Mouse (Mus musculus) MEL (cell line): ENCODE data around the gene Tkt. TPM values are rescaled to one million over a fixed set of nuclear protein-coding genes. Genes with fewer than 3 reads are reported as not detected.
A peak's percentile ranks its signal among the peaks of the same experiment; 100 is the strongest.

Source experiments
- DNase-seq: peaks from one replicate; pipeline ENCODE4 v3.0.0; 2011; ENCODE audit warnings: low read depth, low spot score
- H3K27ac ChIP-seq: 2 replicates; pipeline ENCODE4 v1.5.1; 2012; ENCODE audit warnings: low read depth, mild to moderate bottlenecking, control low read depth, low read length, moderate library complexity; ENCODE audit not compliant: control insufficient read depth
- H3K27me3 ChIP-seq, 2 experiments: fragments of 150-350 bp in 1 of 2; sonication (generic) in 1 of 2; 2 replicates each; pipeline ENCODE4 v1.6.1; 2012; ENCODE audit warnings: low read length in 2 of 2, mild to moderate bottlenecking in 2 of 2, improper control_type of control experiment in 1 of 2, moderate library complexity in 1 of 2; ENCODE audit not compliant: insufficient read depth in 2 of 2, control insufficient read depth in 1 of 2
- H3K36me3 ChIP-seq, 2 experiments: 2 replicates each; pipeline ENCODE4 v1.6.1; 2012 to 2014; ENCODE audit warnings: low read length in 2 of 2, improper control_type of control experiment in 1 of 2, inconsistent platforms in 1 of 2, mild to moderate bottlenecking in 1 of 2; ENCODE audit not compliant: insufficient read depth in 2 of 2, control insufficient read depth in 1 of 2
- H3K4me1 ChIP-seq, 2 experiments: fragments of 150-350 bp in 1 of 2; sonication (generic) in 1 of 2; 2 replicates each; pipeline ENCODE4 v1.6.1; 2012; ENCODE audit warnings: low read length in 2 of 2, improper control_type of control experiment in 1 of 2, mild to moderate bottlenecking in 1 of 2; ENCODE audit not compliant: insufficient read depth in 2 of 2, control insufficient read depth in 1 of 2
- H3K4me3 ChIP-seq, 2 experiments: fragments of 150-350 bp in 1 of 2; sonication (generic) in 1 of 2; 2 replicates each; pipeline ENCODE4 v1.5.1; 2012; ENCODE audit warnings: low read depth in 2 of 2, low read length in 2 of 2, mild to moderate bottlenecking in 2 of 2, moderate library complexity in 2 of 2, control low read depth in 1 of 2, improper control_type of control experiment in 1 of 2; ENCODE audit not compliant: control insufficient read depth in 1 of 2, insufficient read depth in 1 of 2
- H3K79me2 ChIP-seq: 2 replicates; pipeline ENCODE4 v1.6.1; 2012; ENCODE audit warnings: mild to moderate bottlenecking, low read length, moderate library complexity; ENCODE audit not compliant: control insufficient read depth, poor library complexity, insufficient read depth
- H3K9ac ChIP-seq: 2 replicates; pipeline ENCODE4 v1.6.1; 2012; ENCODE audit warnings: low read depth, mild to moderate bottlenecking, control low read depth, low read length, moderate library complexity; ENCODE audit not compliant: control insufficient read depth, poor library complexity, severe bottlenecking
- H3K9me3 ChIP-seq: fragments of 150-350 bp; sonication (generic); replicated peaks from 2 replicates; pipeline ENCODE4 v1.6.1; 2012; ENCODE audit warnings: mild to moderate bottlenecking, low read length, improper control_type of control experiment, moderate library complexity; ENCODE audit not compliant: insufficient read depth
- CTCF ChIP-seq, 3 experiments: IDR thresholded peaks in 2 of 3; conservative IDR thresholded peaks in 1 of 3; 2 replicates each; pipeline ENCODE4 v1.5.1; 2011 to 2012; ENCODE audit warnings: low read length in 3 of 3, low read depth in 2 of 3, mild to moderate bottlenecking in 2 of 3, improper control_type of control experiment in 1 of 3, inconsistent platforms in 1 of 3, mixed read lengths in 1 of 3, moderate library complexity in 1 of 3; ENCODE audit not compliant: control insufficient read depth in 1 of 3, insufficient read depth in 1 of 3, poor library complexity in 1 of 3, severe bottlenecking in 1 of 3
- EP300 ChIP-seq, 2 experiments: IDR thresholded peaks; 2 replicates each; pipeline ENCODE4 v1.6.1; 2011; ENCODE audit warnings: improper control_type of control experiment in 2 of 2, low read length in 2 of 2, low read depth in 1 of 2, mild to moderate bottlenecking in 1 of 2
- ETS1 ChIP-seq: IDR thresholded peaks from 2 replicates; pipeline ENCODE4 v1.6.1; 2012; ENCODE audit warnings: low read depth, mild to moderate bottlenecking, inconsistent platforms, low read length, improper control_type of control experiment, moderate library complexity
- GATA1 ChIP-seq: IDR thresholded peaks from 2 replicates; pipeline ENCODE4 v1.6.1; 2011; ENCODE audit warnings: low read depth, low read length, improper control_type of control experiment
- HCFC1 ChIP-seq: IDR thresholded peaks from 2 replicates; pipeline ENCODE4 v1.6.1; 2012; ENCODE audit warnings: low read depth, mild to moderate bottlenecking, inconsistent platforms, low read length, improper control_type of control experiment, moderate library complexity
- JUND ChIP-seq: IDR thresholded peaks from 2 replicates; pipeline ENCODE4 v1.6.1; 2011; ENCODE audit warnings: low read depth, mild to moderate bottlenecking, improper control_type of control experiment, low read length
- MAX ChIP-seq: IDR thresholded peaks from 2 replicates; pipeline ENCODE4 v1.6.1; 2011; ENCODE audit warnings: low read length, improper control_type of control experiment
- MEF2A ChIP-seq: IDR thresholded peaks from 2 replicates; pipeline ENCODE4 v1.6.1; 2014; ENCODE audit warnings: low read depth, mild to moderate bottlenecking, inconsistent platforms, low read length, improper control_type of control experiment; ENCODE audit not compliant: poor library complexity, insufficient replicate concordance, severe bottlenecking; ENCODE audit errors: extremely low read depth
- MXI1 ChIP-seq: IDR thresholded peaks from 2 replicates; pipeline ENCODE4 v1.6.1; 2011; ENCODE audit warnings: mild to moderate bottlenecking, low read depth, low read length, improper control_type of control experiment
- MYB ChIP-seq: IDR thresholded peaks from 2 replicates; pipeline ENCODE4 v1.6.1; 2011; ENCODE audit warnings: mild to moderate bottlenecking, low read depth, low read length, improper control_type of control experiment
- MYC ChIP-seq: IDR thresholded peaks from 2 replicates; pipeline ENCODE4 v1.6.1; 2011; ENCODE audit warnings: low read depth, mild to moderate bottlenecking, low read length, improper control_type of control experiment, moderate library complexity
- NRF1 ChIP-seq: IDR thresholded peaks from 2 replicates; pipeline ENCODE4 v1.6.1; 2014; ENCODE audit warnings: low read depth, mild to moderate bottlenecking, inconsistent platforms, low read length, improper control_type of control experiment, moderate library complexity; ENCODE audit not compliant: poor library complexity, insufficient read depth, severe bottlenecking
- POLR2A ChIP-seq, 2 experiments: IDR thresholded peaks; 2 replicates each; pipeline ENCODE4 v1.6.1; 2011 to 2012; ENCODE audit warnings: low read length in 2 of 2, mild to moderate bottlenecking in 2 of 2, control low read depth in 1 of 2, improper control_type of control experiment in 1 of 2, low read depth in 1 of 2, moderate library complexity in 1 of 2; ENCODE audit not compliant: control insufficient read depth in 1 of 2, insufficient read depth in 1 of 2, poor library complexity in 1 of 2
- POLR2AphosphoS2 ChIP-seq: IDR thresholded peaks from 2 replicates; pipeline ENCODE4 v1.6.1; 2011; ENCODE audit warnings: low read length, improper control_type of control experiment
- RAD21 ChIP-seq: IDR thresholded peaks from 2 replicates; pipeline ENCODE4 v1.6.1; 2011; ENCODE audit warnings: mild to moderate bottlenecking, low read depth, low read length, improper control_type of control experiment
- RCOR1 ChIP-seq: IDR thresholded peaks from 2 replicates; pipeline ENCODE4 v1.6.1; 2012; ENCODE audit warnings: low read depth, mild to moderate bottlenecking, inconsistent platforms, low read length, improper control_type of control experiment
- SIN3A ChIP-seq: IDR thresholded peaks from 2 replicates; pipeline ENCODE4 v1.6.1; 2012; ENCODE audit warnings: low read length, improper control_type of control experiment, inconsistent platforms
- TBP ChIP-seq: IDR thresholded peaks from 2 replicates; pipeline ENCODE4 v1.8.0; 2011; ENCODE audit warnings: low read depth, low read length, improper control_type of control experiment
- USF1 ChIP-seq: IDR thresholded peaks from 2 replicates; pipeline ENCODE4 v1.6.1; 2014; ENCODE audit warnings: low read depth, mild to moderate bottlenecking, inconsistent platforms, low read length, improper control_type of control experiment, moderate library complexity
- USF2 ChIP-seq, 2 experiments: IDR thresholded peaks; 2 replicates each; pipeline ENCODE4 v1.6.1; 2011 to 2012; ENCODE audit warnings: improper control_type of control experiment in 2 of 2, low read length in 2 of 2, borderline replicate concordance in 1 of 2, inconsistent platforms in 1 of 2, low read depth in 1 of 2, mild to moderate bottlenecking in 1 of 2; ENCODE audit not compliant: insufficient read depth in 1 of 2
- ZKSCAN1 ChIP-seq: IDR thresholded peaks from 2 replicates; pipeline ENCODE4 v1.6.1; 2012; ENCODE audit warnings: low read depth, mild to moderate bottlenecking, inconsistent platforms, low read length, improper control_type of control experiment, moderate library complexity
- ZMIZ1 ChIP-seq: IDR thresholded peaks from 2 replicates; pipeline ENCODE4 v1.6.1; 2012; ENCODE audit warnings: low read depth, mild to moderate bottlenecking, inconsistent platforms, low read length, improper control_type of control experiment, moderate library complexity
- polyA plus RNA-seq, 2 experiments: library from polyadenylated mRNA; stranded (reverse) in 1 of 2; unstranded in 1 of 2; fragments of >175 nt in 1 of 2; fragments of >200 nt in 1 of 2; gene quantifications; 2 replicates each; pipeline versions ENCODE4 v1.2.1 to v1.2.4; 2012; ENCODE audit warnings: low replicate concordance in 2 of 2, low read depth in 1 of 2; ENCODE audit not compliant: insufficient read length in 2 of 2, insufficient read depth in 1 of 2, missing spikeins in 1 of 2
- total RNA-seq: library from RNA; depleted of rRNA; stranded (reverse); fragments of 300-350 nt; gene quantifications from 2 replicates; pipeline ENCODE4 v1.2.3, GENCODE M21; 2012

The Tkt gene
- total and polyA plus RNA-seq, 3 experiments = 115 to 1,273 (median 640) TPM

DNA sequence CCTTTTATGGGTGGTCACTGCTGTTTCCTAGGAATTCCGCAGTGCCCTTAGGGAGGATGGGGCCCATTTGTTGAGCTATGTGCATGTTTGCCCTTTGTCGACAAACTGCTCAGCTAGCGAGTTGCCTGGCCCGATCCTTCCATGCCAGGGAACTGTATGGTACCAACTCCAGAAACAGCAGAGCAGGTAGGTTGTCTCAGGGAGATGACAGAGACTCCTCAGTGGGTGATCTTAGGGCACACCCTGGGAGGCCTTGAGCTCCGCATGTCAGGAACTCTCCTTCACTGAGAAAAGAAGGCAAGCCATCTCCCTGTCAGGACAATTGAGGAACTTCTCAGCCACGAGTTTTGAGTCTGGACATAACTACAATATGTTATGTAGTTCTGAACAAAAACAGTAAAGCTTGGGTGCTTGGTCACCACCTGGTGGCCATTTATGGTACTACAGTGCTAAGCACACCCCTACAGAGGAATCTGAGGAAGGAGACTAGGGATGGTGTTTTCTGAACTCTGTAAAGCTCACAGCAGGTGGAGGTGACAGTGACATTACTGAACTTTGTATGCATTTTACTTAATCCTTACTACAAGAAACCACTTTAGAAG is 25.9 kb downstream of the Tkt start (continued):
- TF ChIP-seq RCOR1 = no peak
- no peak for TF ChIP-seq ETS1

DNA sequence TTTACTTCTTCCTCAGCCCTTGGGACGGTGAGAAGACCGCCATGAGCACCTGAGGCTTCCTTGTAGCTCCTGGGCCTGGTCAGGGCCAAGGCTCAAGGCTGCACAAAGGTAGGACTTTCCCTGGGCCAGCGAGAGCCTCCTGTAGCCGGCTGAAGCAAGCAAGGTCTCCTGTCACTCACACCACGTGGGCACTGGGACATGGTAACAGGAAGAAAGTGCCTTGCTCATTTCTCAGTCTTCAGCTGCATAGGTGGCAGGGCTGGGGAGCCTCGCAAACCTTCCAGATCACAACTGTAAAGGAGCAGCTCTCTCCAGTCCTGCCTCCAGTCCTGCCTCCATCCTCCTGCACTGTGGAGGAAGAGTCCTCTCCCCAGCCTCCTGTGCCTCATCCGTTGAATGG is 27.6 kb downstream of the Tkt start:
- TF ChIP-seq MAX (peak; percentile 72), MYC (no peak; the same call in 1 of the 2 replicates), USF1 (peak; percentile 82), ZKSCAN1 (no peak), RAD21 (no peak), CTCF (IDR thresholded peaks at IDR 0.05 in 2 of 3, conservative IDR thresholded peaks at IDR 0.05 in 1 of 3; ENCODE audit: control insufficient read depth in 1 of 3, insufficient read depth in 1 of 3, low read depth in 2 of 3, low read length in 3 of 3, poor library complexity in 1 of 3, severe bottlenecking in 1 of 3) (no peak), USF2 (IDR thresholded peaks at IDR 0.05; ENCODE audit: borderline replicate concordance in 1 of 2, insufficient read depth in 1 of 2, low read depth in 1 of 2, low read length in 2 of 2) (0 out of 4 replicates have a peak, but pooled peaks of 1 of the 2 experiments have one; percentile 29), NRF1 (no peak), TBP (peak; percentile 5; the same call in 1 of the 2 replicates), ETS1 (no peak)
- Histone ChIP-seq H3K9me3 (no peaks in the 10 kb centered on the region), H3K27ac (peak overlapping the region; percentile 88), H3K27me3 (no peaks in the 10 kb centered on the region), H3K36me3 (peaks cover 17 to 42% of the 10 kb centered on the region in 2 experiments), H3K4me1 (peaks cover 36 to 44% of the 10 kb centered on the region in 2 experiments), H3K4me3 (0 out of 4 replicates have a peak overlapping the region, but pooled peaks of 1 of the 2 experiments have one; percentile 1), H3K9ac (peak overlapping the region; percentile 52), H3K79me2 (no peaks in the 10 kb centered on the region; the same call in 1 of the 2 replicates)
- DNase-seq = peak; percentile 63

DNA sequence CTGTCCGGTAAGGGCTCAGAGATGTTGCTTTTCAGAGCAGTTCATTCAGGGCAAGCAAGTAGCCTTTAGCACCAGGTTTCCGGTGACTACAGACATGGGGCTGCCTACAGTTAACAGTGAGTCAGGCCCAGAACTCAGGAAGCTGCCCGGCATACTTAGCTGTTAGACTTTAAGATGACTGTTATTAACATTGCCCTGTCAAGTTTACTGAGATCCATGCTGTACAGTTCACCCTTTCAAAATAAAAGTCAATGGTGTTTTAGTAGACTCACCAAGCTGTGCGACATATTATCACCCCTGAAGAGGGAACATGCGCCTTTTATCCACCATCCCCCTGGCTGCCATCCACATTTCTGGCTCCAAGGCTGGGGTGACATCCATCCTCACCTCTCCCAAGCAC is 28.1 kb downstream of the Tkt start:
- peak; percentile 86 for DNase-seq
- Histone ChIP-seq H3K9ac (peak overlapping the region; percentile 52), H3K9me3 (no peaks in the 10 kb centered on the region), H3K4me1 (peaks cover 36 to 46% of the 10 kb centered on the region in 2 experiments), H3K27me3 (no peaks in the 10 kb centered on the region), H3K79me2 (no peaks in the 10 kb centered on the region; the same call in 1 of the 2 replicates), H3K4me3 (peak overlapping the region in 1 of 2 experiments; percentile 25; a peak in 2 of 4 replicates), H3K27ac (peak overlapping the region; percentile 88), H3K36me3 (peaks cover 13 to 42% of the 10 kb centered on the region in 2 experiments)
- TF ChIP-seq NRF1 (no peak), MYC (peak; percentile 83; the same call in 1 of the 2 replicates), MEF2A (no peak), HCFC1 (peak; percentile 67), MAX (peak; percentile 83), USF1 (0 out of 2 replicates have a peak, but pooled peaks have one; percentile 31), ZMIZ1 (peak; percentile 30; the same call in 1 of the 2 replicates), SIN3A (peak; percentile 95), JUND (no peak), ZKSCAN1 (no peak), ETS1 (peak; percentile 74), EP300 (IDR thresholded peaks at IDR 0.05; ENCODE audit: low read depth in 1 of 2, low read length in 2 of 2) (peak in 1 of 2 experiments; percentile 61; a peak in 2 of 4 replicates), MYB (peak; percentile 34; the same call in 1 of the 2 replicates), GATA1 (0 out of 2 replicates have a peak, but pooled peaks have one; percentile 11), POLR2AphosphoS2 (peak; percentile 44; the same call in 1 of the 2 replicates), POLR2A (IDR thresholded peaks at IDR 0.05; ENCODE audit: control insufficient read depth in 1 of 2, insufficient read depth in 1 of 2, low read depth in 1 of 2, low read length in 2 of 2, poor library complexity in 1 of 2) (peak in 1 of 2 experiments; percentile 46; a peak in 1 of 4 replicates), MXI1 (peak; percentile 87)
